Comparison of ENCODE assay signal across 18 mouse cellular contexts in genomic region chr3:126629040-126629439, GRCm38 (mm10). TPM values are rescaled to one million over a fixed set of nuclear protein-coding genes. Genes with fewer than 3 reads are reported as not detected.
DNase-seq lines count a peak whose midpoint lies in the region; ATAC-seq and TF ChIP-seq lines count a peak whose summit lies in the region.
"Had no signal": no experiment of that assay in that cellular context is flagged by ENCODE, and none has a peak within 500 bp of the region (broad histone marks: within the 10 kb centered on the region; RNA-seq: fewer than 3 reads in every experiment).

No protein-coding gene starts in this region.

- intact Hi-C loops in heart, postnatal 10 days (cut with DNase I), result no loop called here

- DNase-seq in heart, adult 11 months, result peak; percentile 82
- no peak for DNase-seq in heart, postnatal 10 days
- peak; percentile 24 for DNase-seq in intestine, embryonic 14.5 days (ENCODE audit: low spot score)
- no peak for DNase-seq in spleen, adult 2 months (ENCODE audit: low read depth in 1 of 2, low spot score in 2 of 2)
- no peak for DNase-seq in spleen, postnatal 10 days (ENCODE audit: low spot score in 2 of 2)
- DNase-seq in left cerebral cortex, adult 8-10 months (ENCODE audit: low spot score in 2 of 2), result no peak
- DNase-seq: adrenal gland, postnatal 14 days; cerebellum, adult 8-10 months; gastrocnemius, postnatal 10 days; kidney, adult 9 months; right cerebral cortex, postnatal 14 days; thymus, postnatal 14 days had no signal

- H3K4me1 ChIP-seq in intestine, embryonic 14.5 days (replicated peaks; ENCODE audit: control insufficient read depth, insufficient read depth, low read length), result no peaks in the 10 kb centered on the region
- H3K4me1 ChIP-seq in intestine, embryonic 16.5 days (ENCODE audit: control insufficient read depth, insufficient read depth, low read length), result 0 out of 2 replicates have a peak, but pooled peaks cover 3% of the 10 kb centered on the region
- H3K4me1 ChIP-seq in spleen, adult 2 months (ENCODE audit: control insufficient read depth, insufficient read depth, insufficient read length), result peaks cover 11% of the 10 kb centered on the region; the same call in 1 of the 2 replicates
- H3K4me1 ChIP-seq: limb, embryonic 15.5 days; midbrain, embryonic 12.5 days; neural tube, embryonic 13.5 days had no signal

- no peak for TF ChIP-seq POLR2A in spleen, adult 2 months (IDR thresholded peaks at IDR 0.05; ENCODE audit: low read depth, low read length)

- no peak overlapping the region for H3K27ac ChIP-seq in intestine, embryonic 14.5 days (ENCODE audit: low read depth)
- H3K27ac ChIP-seq in intestine, embryonic 16.5 days (ENCODE audit: low read length), result no peak overlapping the region
- H3K27ac ChIP-seq in spleen, adult 2 months (ENCODE audit: insufficient read depth, low read length), result 0 out of 2 replicates have a peak overlapping the region, but pooled peaks have one; percentile 0
- H3K27ac ChIP-seq: hindbrain, embryonic 10.5 days; limb, embryonic 15.5 days; midbrain, embryonic 12.5 days; neural tube, embryonic 13.5 days; stomach, postnatal 0 days had no signal

- H3K27me3 ChIP-seq in intestine, embryonic 14.5 days (replicated peaks; ENCODE audit: control insufficient read depth, insufficient read depth, low read length), result no peaks in the 10 kb centered on the region
- H3K27me3 ChIP-seq in intestine, embryonic 16.5 days (replicated peaks; ENCODE audit: control insufficient read depth, insufficient read depth, low read length), result no peaks in the 10 kb centered on the region
- no peaks in the 10 kb centered on the region for H3K27me3 ChIP-seq in spleen, adult 2 months (ENCODE audit: control insufficient read depth, insufficient read depth, low read length)
- H3K27me3 ChIP-seq: limb, embryonic 15.5 days; midbrain, embryonic 12.5 days; neural tube, embryonic 13.5 days had no signal

- no peaks in the 10 kb centered on the region for H3K9me3 ChIP-seq in intestine, embryonic 14.5 days (ENCODE audit: control insufficient read depth, low read length)
- H3K9me3 ChIP-seq in intestine, embryonic 16.5 days (ENCODE audit: control insufficient read depth, low read length), result no peaks in the 10 kb centered on the region
- H3K9me3 ChIP-seq: hindbrain, embryonic 10.5 days; limb, embryonic 15.5 days; midbrain, embryonic 12.5 days; neural tube, embryonic 13.5 days had no signal

- WGBS in intestine, embryonic 14.5 days, result 89% methylated on average over 2 of the region's 2 CpGs
- 88% methylated on average over 2 of the region's 2 CpGs for WGBS in intestine, embryonic 16.5 days
- 84% methylated on average over 2 of the region's 2 CpGs for WGBS in spleen, adult 2 months

- H3K9ac ChIP-seq in intestine, embryonic 14.5 days (ENCODE audit: low read length), result no peak overlapping the region
- H3K9ac ChIP-seq in intestine, embryonic 16.5 days (ENCODE audit: low read depth, low read length), result no peak overlapping the region
- H3K9ac ChIP-seq: limb, embryonic 15.5 days; midbrain, embryonic 12.5 days; neural tube, embryonic 13.5 days had no signal

- TF ChIP-seq CTCF in spleen, adult 2 months (IDR thresholded peaks at IDR 0.05; ENCODE audit: extremely low read depth, insufficient read depth, insufficient read length, insufficient replicate concordance), result no peak

- ATAC-seq in intestine, embryonic 14.5 days (replicated peaks; ENCODE audit: low FRiP score, low TSS enrichment, low read depth), result no peak
- ATAC-seq in intestine, embryonic 16.5 days, result no peak

- no peak overlapping the region for H3K4me2 ChIP-seq in intestine, embryonic 14.5 days (ENCODE audit: low read length)
- H3K4me2 ChIP-seq in intestine, embryonic 16.5 days (ENCODE audit: low read depth, low read length), result no peak overlapping the region
- H3K4me2 ChIP-seq: limb, embryonic 15.5 days; midbrain, embryonic 12.5 days; neural tube, embryonic 13.5 days had no signal

- no peak overlapping the region for H3K4me3 ChIP-seq in intestine, embryonic 14.5 days (ENCODE audit: low read depth, low read length)
- no peak overlapping the region for H3K4me3 ChIP-seq in intestine, embryonic 16.5 days (ENCODE audit: low read length)
- no peak overlapping the region for H3K4me3 ChIP-seq in spleen, adult 2 months (ENCODE audit: extremely low read depth, insufficient read depth, insufficient read length)
- H3K4me3 ChIP-seq: hindbrain, embryonic 10.5 days; limb, embryonic 15.5 days; midbrain, embryonic 12.5 days; neural tube, embryonic 13.5 days had no signal

- no peaks in the 10 kb centered on the region for H3K36me3 ChIP-seq in intestine, embryonic 14.5 days (ENCODE audit: control insufficient read depth, insufficient read depth, low read length)
- no peaks in the 10 kb centered on the region for H3K36me3 ChIP-seq in intestine, embryonic 16.5 days (ENCODE audit: control insufficient read depth, insufficient read depth, low read length)
- no peaks in the 10 kb centered on the region for H3K36me3 ChIP-seq in spleen, adult 2 months (ENCODE audit: control insufficient read depth, insufficient read depth, low read length)
- H3K36me3 ChIP-seq: hindbrain, embryonic 10.5 days; limb, embryonic 15.5 days; midbrain, embryonic 12.5 days; neural tube, embryonic 13.5 days had no signal

RNA-seq across cellular contexts. Expression of gene Camk2d, which starts 32.9 kb away (rescaled TPM):
- 100 to 1,000 TPM; 187 to 196 TPM for total RNA-seq in heart, postnatal 10 days (2021)
- polyA plus RNA-seq in intestine, embryonic 14.5 days (2014; fragmentation: Nextera tagmentation; extraction: Ambion mirVana), result 45.8 and 47.0 TPM in 2 replicates
- 37.6 and 40.3 TPM in 2 replicates for polyA plus RNA-seq in intestine, embryonic 16.5 days (2015; fragmentation: Nextera tagmentation; extraction: Ambion mirVana)
- 43.4 and 54.7 TPM in 2 replicates for polyA plus RNA-seq in spleen, adult 2 months (2012; rRNA removed)
- total RNA-seq in left cerebral cortex, adult 8-10 months (2022), result 100 to 1,000 TPM; 126 to 159 (median 137) TPM

Comparison
In these comparisons a context has a peak if more than half of its experiments do, and no peak if none do; other contexts are left out.
1. DNase-seq: peak in heart, adult 11 months (single experiment) and intestine, embryonic 14.5 days (single experiment); none in heart, postnatal 10 days (0 of 2), spleen, adult 2 months (0 of 2), spleen, postnatal 10 days (0 of 2) and left cerebral cortex, adult 8-10 months (0 of 2).